Mouse (Mus musculus) small intestine, adult 2 months (tissue): ENCODE data around the gene Nek4. TPM values are rescaled to one million over a fixed set of nuclear protein-coding genes. Genes with fewer than 3 reads are reported as not detected.

Experiments
- H3K27ac ChIP-seq: fragments of 200-500 bp; 2 replicates; pipeline ENCODE4 v1.5.1; 2012; ENCODE audit warnings: low read depth, low read length, control low read depth, inconsistent platforms; ENCODE audit not compliant: insufficient read depth
- H3K27me3 ChIP-seq: fragments of 200-500 bp; 2 replicates; pipeline ENCODE4 v1.6.1; 2012; ENCODE audit warnings: mild to moderate bottlenecking, moderate library complexity, low read length, inconsistent platforms; ENCODE audit not compliant: control insufficient read depth, insufficient read depth
- H3K36me3 ChIP-seq: fragments of 200-500 bp; 2 replicates; pipeline ENCODE4 v1.6.1; 2012; ENCODE audit warnings: mild to moderate bottlenecking, low read length, control low read depth, inconsistent platforms; ENCODE audit not compliant: control insufficient read depth, insufficient read depth
- H3K4me1 ChIP-seq: fragments of 200-500 bp; 2 replicates; pipeline ENCODE4 v1.6.1; 2012; ENCODE audit warnings: low read length, inconsistent platforms, mixed read lengths; ENCODE audit not compliant: control insufficient read depth, insufficient read depth, insufficient read length
- H3K4me3 ChIP-seq: fragments of 200-500 bp; 2 replicates; pipeline ENCODE4 v1.5.1; 2012; ENCODE audit warnings: low read depth, mild to moderate bottlenecking, control low read depth, inconsistent platforms, low read length, moderate library complexity
- CTCF ChIP-seq: fragments of 200-500 bp; IDR thresholded peaks from 2 replicates; pipeline ENCODE4 v1.5.1; 2012; ENCODE audit warnings: low read depth, mild to moderate bottlenecking, control low read depth, inconsistent platforms, low read length, moderate library complexity, mixed read lengths; ENCODE audit not compliant: insufficient replicate concordance, insufficient read length; ENCODE audit errors: extremely low read depth
- POLR2A ChIP-seq: fragments of 200-500 bp; IDR thresholded peaks from 2 replicates; pipeline ENCODE4 v1.6.1; 2012; ENCODE audit warnings: low read depth, mild to moderate bottlenecking, control low read depth, inconsistent platforms, low read length, moderate library complexity
- WGBS: fragments of 180-500 bp; shearing (Covaris S2); methylation state at CpG from one replicate; pipeline ENCODE4 v1.1.7; 2018; 5-methylcytosine and 5-hydroxymethylcytosine counted together
- polyA plus RNA-seq: library from polyadenylated mRNA; depleted of rRNA; stranded (reverse); fragments of >200 nt; gene quantifications from 2 replicates; pipeline ENCODE4 v1.2.3, GENCODE M21; 2012

Nek4 gene
- polyA plus RNA-seq, 1 experiment, result 1.3 TPM

GRCm38 (mm10) chr14:30942254-30942653 lies 8.9 kb upstream of the Nek4 start:
- H3K4me3 ChIP-seq, result no peak overlapping the region
- no peak for TF ChIP-seq CTCF
- TF ChIP-seq POLR2A, result no peak
- no peaks in the 10 kb centered on the region for H3K36me3 ChIP-seq
- no peaks in the 10 kb centered on the region; the same call in 1 of the 2 replicates for H3K27me3 ChIP-seq
- WGBS, result 86% methylated on average over 4 of the region's 4 CpGs
- H3K4me1 ChIP-seq, result no peaks in the 10 kb centered on the region
- H3K27ac ChIP-seq, result no peak overlapping the region

GRCm38 (mm10) chr14:30943038-30943437 lies 8.1 kb upstream of the Nek4 start, which contains the start of gene Itih1:
TSS of gene Itih1 (minus strand) at chr14:30943289.
- WGBS, result 72% methylated on average over 7 of the region's 7 CpGs
- Histone ChIP-seq H3K4me3 (no peak within 1 kb of the TSS), H3K27ac (no peak within 1 kb of the TSS), H3K36me3 (no peaks in the 10 kb centered on the region), H3K27me3 (no peaks in the 10 kb centered on the region; the same call in 1 of the 2 replicates), H3K4me1 (no peaks in the 10 kb centered on the region)
- no peak for TF ChIP-seq POLR2A
- TF ChIP-seq CTCF, result no peak

- 62% methylated on average over 11 of the region's 11 CpGs for WGBS
- peak; percentile 61; the same call in 1 of the 2 replicates for TF ChIP-seq CTCF
- no peak for TF ChIP-seq POLR2A
- H3K4me1 ChIP-seq, result no peaks in the 10 kb centered on the region
- no peaks in the 10 kb centered on the region; the same call in 1 of the 2 replicates for H3K27me3 ChIP-seq
- H3K36me3 ChIP-seq, result no peaks in the 10 kb centered on the region
- no peak overlapping the region for H3K4me3 ChIP-seq
- H3K27ac ChIP-seq, result no peak overlapping the region
These were observed 7.1 kb upstream of the Nek4 start for GRCm38 (mm10) chr14:30943860-30944674.

GRCm38 (mm10) chr14:30944745-30945144 lies 6.4 kb upstream of the Nek4 start:
- 67% methylated on average over 2 of the region's 2 CpGs for WGBS
- no peaks in the 10 kb centered on the region; the same call in 1 of the 2 replicates for H3K27me3 ChIP-seq
- H3K27ac ChIP-seq, result no peak overlapping the region

GRCm38 (mm10) chr14:30949986-30950385 lies 1.2 kb upstream of the Nek4 start:
- no peak for TF ChIP-seq POLR2A
- no peak for TF ChIP-seq CTCF
- no peaks in the 10 kb centered on the region; the same call in 1 of the 2 replicates for H3K27me3 ChIP-seq
- WGBS, result 89% methylated on average over 10 of the region's 10 CpGs
- H3K27ac ChIP-seq, result no peak overlapping the region
- H3K4me3 ChIP-seq, result no peak overlapping the region
- peaks cover 5% of the 10 kb centered on the region; the same call in 1 of the 2 replicates for H3K4me1 ChIP-seq
- no peaks in the 10 kb centered on the region for H3K36me3 ChIP-seq

More at GRCm38 (mm10) chr14:30944745-30945144, 6.4 kb upstream of the Nek4 start:
- no peaks in the 10 kb centered on the region for H3K4me1 ChIP-seq
- H3K4me3 ChIP-seq, result no peak overlapping the region
- no peak for TF ChIP-seq CTCF
- no peak for TF ChIP-seq POLR2A
- H3K36me3 ChIP-seq, result no peaks in the 10 kb centered on the region

- H3K27ac ChIP-seq, result no peak overlapping the region
- 82% methylated on average over 2 of the region's 2 CpGs for WGBS
- H3K4me3 ChIP-seq, result no peak overlapping the region
- peaks cover 16% of the 10 kb centered on the region for H3K36me3 ChIP-seq
- TF ChIP-seq CTCF (no peak), POLR2A (no peak)
- no peaks in the 10 kb centered on the region for H3K27me3 ChIP-seq
- no peaks in the 10 kb centered on the region for H3K4me1 ChIP-seq
These were observed 7.3 kb downstream of the Nek4 start for GRCm38 (mm10) chr14:30958517-30958916.

GRCm38 (mm10) chr14:30959031-30959430 lies 7.9 kb downstream of the Nek4 start:
- Histone ChIP-seq H3K4me1 (no peaks in the 10 kb centered on the region), H3K4me3 (no peak overlapping the region), H3K36me3 (peaks cover 16% of the 10 kb centered on the region), H3K27me3 (no peaks in the 10 kb centered on the region), H3K27ac (no peak overlapping the region)
- TF ChIP-seq CTCF (no peak), POLR2A (no peak)
- 95% methylated on average over 4 of the region's 4 CpGs for WGBS
